Mouse (Mus musculus) spleen, adult 2 months (tissue): ENCODE measurements at regions not wholly inside any gene's neighbourhood (a gene's known extent, or its start where the extent isn't known, plus 50 kb on each side); places are given as distances from the start of the nearest gene placed in this dataset.
A peak's percentile ranks its signal among the peaks of the same experiment; 100 is the strongest.

Source experiments
- DNase-seq, 2 experiments: peaks; one replicate each; pipeline versions ENCODE4 v3.0.0 to v3.0.0-alpha.2; 2012 to 2021; ENCODE audit warnings: low spot score in 2 of 2, low read depth in 1 of 2
- H3K27ac ChIP-seq: fragments of 200-500 bp; 2 replicates; pipeline ENCODE4 v1.5.1; 2012; ENCODE audit warnings: low read length, inconsistent platforms; ENCODE audit not compliant: insufficient read depth
- H3K27me3 ChIP-seq: fragments of 200-500 bp; 2 replicates; pipeline ENCODE4 v1.6.1; 2012; ENCODE audit warnings: mild to moderate bottlenecking, moderate library complexity, low read length, inconsistent platforms; ENCODE audit not compliant: control insufficient read depth, insufficient read depth
- H3K36me3 ChIP-seq: fragments of 200-500 bp; 2 replicates; pipeline ENCODE4 v1.6.1; 2012; ENCODE audit warnings: mild to moderate bottlenecking, low read length, inconsistent platforms; ENCODE audit not compliant: control insufficient read depth, insufficient read depth
- H3K4me1 ChIP-seq: fragments of 200-500 bp; 2 replicates; pipeline ENCODE4 v1.6.1; 2011; ENCODE audit warnings: inconsistent platforms; ENCODE audit not compliant: control insufficient read depth, insufficient read depth, insufficient read length
- H3K4me3 ChIP-seq: fragments of 200-500 bp; 2 replicates; pipeline ENCODE4 v1.5.1; 2011; ENCODE audit warnings: mild to moderate bottlenecking, inconsistent platforms; ENCODE audit not compliant: insufficient read depth, insufficient read length; ENCODE audit errors: extremely low read depth
- CTCF ChIP-seq: fragments of 200-500 bp; IDR thresholded peaks from 2 replicates; pipeline ENCODE4 v1.5.1; 2011; ENCODE audit warnings: mild to moderate bottlenecking, inconsistent platforms; ENCODE audit not compliant: insufficient read depth, insufficient read length, insufficient replicate concordance; ENCODE audit errors: extremely low read depth
- POLR2A ChIP-seq: fragments of 200-500 bp; IDR thresholded peaks from 2 replicates; pipeline ENCODE4 v1.6.1; 2011; ENCODE audit warnings: low read depth, low read length, inconsistent platforms
- WGBS: fragments of 180-500 bp; shearing (Covaris S2); methylation state at CpG from one replicate; pipeline ENCODE4 v1.1.7; 2018; 5-methylcytosine and 5-hydroxymethylcytosine counted together

- no peaks in the 10 kb centered on the region for H3K27me3 ChIP-seq
- H3K4me1 ChIP-seq, result no peaks in the 10 kb centered on the region
- no peaks in the 10 kb centered on the region for H3K36me3 ChIP-seq
- 91% methylated on average over 3 of the region's 3 CpGs for WGBS
- DNase-seq, result no peak
- TF ChIP-seq POLR2A (no peak), CTCF (no peak)
- no peak overlapping the region for H3K4me3 ChIP-seq
- no peak overlapping the region for H3K27ac ChIP-seq
Measured at GRCm38 (mm10) chr9:61755311-61755710, 159.0 kb downstream of the Rplp1 start.

- no peaks in the 10 kb centered on the region for H3K4me1 ChIP-seq
- H3K4me3 ChIP-seq, result no peak overlapping the region
- no peak for TF ChIP-seq CTCF
- TF ChIP-seq POLR2A, result no peak
- 14% methylated on average over 10 of the region's 10 CpGs for WGBS
- no peak overlapping the region for H3K27ac ChIP-seq
- DNase-seq, result no peak
- H3K27me3 ChIP-seq, result no peaks in the 10 kb centered on the region
- H3K36me3 ChIP-seq, result no peaks in the 10 kb centered on the region
Measured at GRCm38 (mm10) chr9:61753795-61754194, 160.5 kb downstream of the Rplp1 start.

- H3K36me3 ChIP-seq, result no peaks in the 10 kb centered on the region
- peak overlapping the region; percentile 18; the same call in 1 of the 2 replicates for H3K27ac ChIP-seq
- H3K4me1 ChIP-seq, result no peaks in the 10 kb centered on the region; the same call in 1 of the 2 replicates
- no peak overlapping the region for H3K4me3 ChIP-seq
- 75% methylated on average over 4 of the region's 4 CpGs for WGBS
- H3K27me3 ChIP-seq, result no peaks in the 10 kb centered on the region
- DNase-seq, result peak in 1 of 2 experiments; percentile 7
- TF ChIP-seq POLR2A (no peak), CTCF (no peak)
Measured at GRCm38 (mm10) chr9:61749201-61749600, 165.1 kb downstream of the Rplp1 start.

GRCm38 (mm10) chr9:61748416-61748815 is 165.9 kb downstream of the Rplp1 start:
- no peaks in the 10 kb centered on the region for H3K27me3 ChIP-seq
- TF ChIP-seq POLR2A (no peak), CTCF (no peak)
- H3K4me3 ChIP-seq, result no peak overlapping the region
- H3K27ac ChIP-seq, result peak overlapping the region; percentile 29; the same call in 1 of the 2 replicates
- DNase-seq, result no peak
- H3K36me3 ChIP-seq, result no peaks in the 10 kb centered on the region
- no peaks in the 10 kb centered on the region; the same call in 1 of the 2 replicates for H3K4me1 ChIP-seq

- no peak for DNase-seq
- no peak for TF ChIP-seq CTCF
- TF ChIP-seq POLR2A, result no peak
- Histone ChIP-seq H3K27me3 (no peaks in the 10 kb centered on the region), H3K4me1 (no peaks in the 10 kb centered on the region; the same call in 1 of the 2 replicates), H3K27ac (no peak overlapping the region), H3K4me3 (no peak overlapping the region), H3K36me3 (no peaks in the 10 kb centered on the region)
- 64% methylated on average over 6 of the region's 6 CpGs for WGBS
Measured at GRCm38 (mm10) chr9:61746401-61746800, 167.9 kb downstream of the Rplp1 start.

- WGBS, result 84% methylated on average over 7 of the region's 7 CpGs
- H3K27me3 ChIP-seq, result no peaks in the 10 kb centered on the region
Measured at GRCm38 (mm10) chr9:61745301-61745801, 169.0 kb downstream of the Rplp1 start.

GRCm38 (mm10) chr9:61733540-61733939 is 180.8 kb downstream of the Rplp1 start:
- TF ChIP-seq POLR2A, result no peak
- TF ChIP-seq CTCF, result no peak
- Histone ChIP-seq H3K4me1 (no peaks in the 10 kb centered on the region), H3K27ac (no peak overlapping the region), H3K36me3 (no peaks in the 10 kb centered on the region), H3K4me3 (no peak overlapping the region), H3K27me3 (no peaks in the 10 kb centered on the region)
- 67% methylated on average over 2 of the region's 2 CpGs for WGBS
- no peak for DNase-seq

More at GRCm38 (mm10) chr9:61745301-61745801, 169.0 kb downstream of the Rplp1 start:
- no peak overlapping the region for H3K4me3 ChIP-seq
- no peak for TF ChIP-seq CTCF
- no peak for TF ChIP-seq POLR2A
- no peaks in the 10 kb centered on the region; the same call in 1 of the 2 replicates for H3K4me1 ChIP-seq
- H3K36me3 ChIP-seq, result no peaks in the 10 kb centered on the region
- H3K27ac ChIP-seq, result no peak overlapping the region
- DNase-seq, result no peak
